Mouse (Mus musculus) liver, postnatal 0 days (tissue): ENCODE data around the gene Atxn7l1.

Experiments used
- CTCF ChIP-seq: sonication (generic); IDR thresholded peaks from 2 replicates; pipeline ENCODE4 v1.5.1; 2016; ENCODE audit warnings: antibody characterized with exemption, low read depth
- EP300 ChIP-seq: IDR thresholded peaks from 2 replicates; pipeline ENCODE4 v1.6.1; 2016; ENCODE audit warnings: antibody characterized with exemption, low read depth, mild to moderate bottlenecking

DNA sequence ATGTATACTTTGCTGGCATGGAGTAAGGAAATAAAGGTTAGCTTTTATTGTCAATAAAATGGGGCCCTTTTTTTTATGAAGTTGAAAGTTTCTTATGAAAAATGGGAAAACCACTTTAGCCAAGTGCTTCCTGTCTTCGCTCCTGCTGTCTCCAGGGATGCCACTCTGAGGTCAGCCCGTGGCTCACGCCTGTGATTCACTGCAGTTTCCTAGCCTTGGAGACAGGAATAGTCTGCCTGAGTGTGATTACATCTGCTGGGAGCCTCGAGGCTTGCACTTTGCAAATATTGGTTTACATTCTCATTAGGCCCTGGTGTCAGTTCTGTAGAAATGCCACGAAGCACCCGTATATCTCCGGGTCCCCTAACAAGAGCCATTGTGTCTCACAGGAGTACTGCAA is 74.7 kb downstream of the Atxn7l1 start:
- TF ChIP-seq CTCF (no peak), EP300 (no peak)
